Mouse (Mus musculus): ENCODE results near the gene Mov10. TPM values are rescaled to one million over a fixed set of nuclear protein-coding genes. Genes with fewer than 3 reads are reported as not detected.

Gene Mov10
- polyA plus RNA-seq, 1 experiment: 25.1 TPM

GRCm38 (mm10) chr3:104812254-104812653, 6.1 kb downstream of the Mov10 start:
- H3K27ac ChIP-seq (ENCODE audit: insufficient read depth, low read depth, low read length): no peak overlapping the region
- TF ChIP-seq POLR2A (IDR thresholded peaks at IDR 0.05; ENCODE audit: borderline replicate concordance, low read depth, low read length) (no peak), CTCF (IDR thresholded peaks at IDR 0.05; ENCODE audit: low read depth, low read length) (no peak)

GRCm38 (mm10) chr3:104811752-104812151, 6.6 kb downstream of the Mov10 start:
- Histone ChIP-seq H3K4me3 (ENCODE audit: insufficient read depth, low read length) (no peak overlapping the region), H3K27ac (ENCODE audit: insufficient read depth, low read depth, low read length) (no peak overlapping the region), H3K4me1 (ENCODE audit: control insufficient read depth, insufficient read depth, low read length) (peaks cover 12% of the 10 kb centered on the region)
- TF ChIP-seq CTCF (IDR thresholded peaks at IDR 0.05; ENCODE audit: low read depth, low read length) (no peak), POLR2A (IDR thresholded peaks at IDR 0.05; ENCODE audit: borderline replicate concordance, low read depth, low read length) (no peak)

More at GRCm38 (mm10) chr3:104812254-104812653, 6.1 kb downstream of the Mov10 start:
- H3K4me1 ChIP-seq (ENCODE audit: control insufficient read depth, insufficient read depth, low read length): peaks cover 12% of the 10 kb centered on the region
- H3K4me3 ChIP-seq (ENCODE audit: insufficient read depth, low read length): no peak overlapping the region

GRCm38 (mm10) chr3:104805539-104805938, 12.8 kb downstream of the Mov10 start:
- TF ChIP-seq POLR2A (IDR thresholded peaks at IDR 0.05; ENCODE audit: borderline replicate concordance, low read depth, low read length): no peak
- no peak overlapping the region for H3K27ac ChIP-seq (ENCODE audit: insufficient read depth, low read depth, low read length)
- no peaks in the 10 kb centered on the region for H3K4me1 ChIP-seq (ENCODE audit: control insufficient read depth, insufficient read depth, low read length)
- no peak overlapping the region for H3K4me3 ChIP-seq (ENCODE audit: insufficient read depth, low read length)

GRCm38 (mm10) chr3:104804312-104804711, 14.1 kb downstream of the Mov10 start:
- TF ChIP-seq CTCF (IDR thresholded peaks at IDR 0.05; ENCODE audit: low read depth, low read length) (no peak), POLR2A (IDR thresholded peaks at IDR 0.05; ENCODE audit: borderline replicate concordance, low read depth, low read length) (no peak)

GRCm38 (mm10) chr3:104801481-104801880, 16.9 kb downstream of the Mov10 start:
- H3K4me3 ChIP-seq (ENCODE audit: insufficient read depth, low read length): no peak overlapping the region
- no peak overlapping the region for H3K27ac ChIP-seq (ENCODE audit: insufficient read depth, low read depth, low read length)
- no peaks in the 10 kb centered on the region for H3K4me1 ChIP-seq (ENCODE audit: control insufficient read depth, insufficient read depth, low read length)
- TF ChIP-seq CTCF (IDR thresholded peaks at IDR 0.05; ENCODE audit: low read depth, low read length) (no peak), POLR2A (IDR thresholded peaks at IDR 0.05; ENCODE audit: borderline replicate concordance, low read depth, low read length) (no peak)

More at GRCm38 (mm10) chr3:104804312-104804711, 14.1 kb downstream of the Mov10 start:
- Histone ChIP-seq H3K27ac (ENCODE audit: insufficient read depth, low read depth, low read length) (no peak overlapping the region), H3K4me3 (ENCODE audit: insufficient read depth, low read length) (no peak overlapping the region), H3K4me1 (ENCODE audit: control insufficient read depth, insufficient read depth, low read length) (no peaks in the 10 kb centered on the region)

- no peak overlapping the region for H3K4me3 ChIP-seq (ENCODE audit: insufficient read depth, low read length)
- no peak overlapping the region for H3K27ac ChIP-seq (ENCODE audit: insufficient read depth, low read depth, low read length)
- no peaks in the 10 kb centered on the region for H3K4me1 ChIP-seq (ENCODE audit: control insufficient read depth, insufficient read depth, low read length)
- TF ChIP-seq CTCF (IDR thresholded peaks at IDR 0.05; ENCODE audit: low read depth, low read length) (no peak), POLR2A (IDR thresholded peaks at IDR 0.05; ENCODE audit: borderline replicate concordance, low read depth, low read length) (no peak)
Observed at GRCm38 (mm10) chr3:104800681-104801080, 17.7 kb downstream of the Mov10 start.

- Histone ChIP-seq H3K4me1 (ENCODE audit: control insufficient read depth, insufficient read depth, low read length) (peaks cover 33% of the 10 kb centered on the region), H3K4me3 (ENCODE audit: insufficient read depth, low read length) (no peak overlapping the region), H3K27ac (ENCODE audit: insufficient read depth, low read depth, low read length) (no peak overlapping the region)
- TF ChIP-seq POLR2A (IDR thresholded peaks at IDR 0.05; ENCODE audit: borderline replicate concordance, low read depth, low read length) (no peak), CTCF (IDR thresholded peaks at IDR 0.05; ENCODE audit: low read depth, low read length) (no peak)
Observed at GRCm38 (mm10) chr3:104796430-104797082, 21.8 kb downstream of the Mov10 start.

GRCm38 (mm10) chr3:104795661-104796340, 22.6 kb downstream of the Mov10 start:
- TF ChIP-seq POLR2A (IDR thresholded peaks at IDR 0.05; ENCODE audit: borderline replicate concordance, low read depth, low read length): no peak
- Histone ChIP-seq H3K4me1 (ENCODE audit: control insufficient read depth, insufficient read depth, low read length) (peaks cover 40% of the 10 kb centered on the region), H3K27ac (ENCODE audit: insufficient read depth, low read depth, low read length) (no peak overlapping the region), H3K4me3 (ENCODE audit: insufficient read depth, low read length) (no peak overlapping the region)

GRCm38 (mm10) chr3:104794953-104795470, 23.4 kb downstream of the Mov10 start:
- Histone ChIP-seq H3K27ac (ENCODE audit: insufficient read depth, low read depth, low read length) (peak overlapping the region; percentile 10; the same call in 1 of the 2 replicates), H3K4me3 (ENCODE audit: insufficient read depth, low read length) (no peak overlapping the region), H3K4me1 (ENCODE audit: control insufficient read depth, insufficient read depth, low read length) (peaks cover 48% of the 10 kb centered on the region)
- TF ChIP-seq CTCF (IDR thresholded peaks at IDR 0.05; ENCODE audit: low read depth, low read length) (no peak), POLR2A (IDR thresholded peaks at IDR 0.05; ENCODE audit: borderline replicate concordance, low read depth, low read length) (no peak)
